Mouse (Mus musculus): ENCODE measurements at regions not wholly inside any gene's neighbourhood (a gene's known extent, or its start where the extent isn't known, plus 50 kb on each side); places are given as distances from the start of the nearest gene placed in this dataset.
"Not testable (repeated sequence)": the region's sequence is repeated elsewhere in the genome, so short reads cannot be mapped to it uniquely, and the experiment has no call there.

DNA sequence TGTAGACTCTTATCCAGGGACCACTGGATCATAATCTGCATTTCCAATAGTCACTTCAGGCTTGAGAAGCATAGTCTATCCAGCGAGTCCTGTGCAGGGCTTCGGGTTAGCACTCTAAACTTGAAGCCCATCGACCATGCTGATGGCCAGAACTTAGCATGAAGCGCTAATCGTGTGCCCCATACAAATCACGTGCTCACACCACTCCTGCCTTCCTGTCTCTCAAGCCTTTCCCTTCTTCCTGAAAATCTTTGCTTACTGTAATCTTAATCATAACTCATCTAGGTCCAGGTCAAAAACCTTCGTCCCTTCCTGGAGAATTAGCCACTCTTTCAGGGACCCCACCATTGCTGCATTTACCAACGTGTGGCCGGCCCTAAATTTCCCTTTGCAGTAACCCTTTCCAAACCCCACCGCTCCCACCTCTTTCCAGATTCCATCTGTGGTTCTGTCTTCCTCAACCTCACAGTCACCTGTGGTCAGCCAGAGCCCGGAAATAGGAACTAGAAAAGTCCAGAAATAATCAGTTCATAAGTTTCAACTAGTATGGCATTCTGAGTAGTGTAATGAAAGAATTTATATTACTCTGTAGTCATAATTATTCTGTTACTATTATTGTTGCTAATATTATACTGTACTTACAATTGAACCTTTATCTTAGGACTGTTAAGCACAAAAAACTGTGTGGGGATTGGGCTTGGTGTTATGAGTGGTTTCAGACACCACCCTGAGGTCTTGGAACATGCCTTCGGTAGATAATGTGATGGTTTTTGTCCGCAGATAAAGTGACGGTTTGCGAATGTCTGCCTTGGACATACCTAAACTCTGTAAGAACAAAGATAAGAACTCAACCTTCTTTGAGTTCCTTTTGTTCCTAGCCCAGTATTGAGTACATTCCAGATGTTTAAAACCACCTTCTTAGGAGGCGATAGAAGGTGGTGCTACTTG is 57.3 kb upstream of the Slc1a3 start:
- no peak for DNase-seq (ENCODE audit: low spot score)

DNA sequence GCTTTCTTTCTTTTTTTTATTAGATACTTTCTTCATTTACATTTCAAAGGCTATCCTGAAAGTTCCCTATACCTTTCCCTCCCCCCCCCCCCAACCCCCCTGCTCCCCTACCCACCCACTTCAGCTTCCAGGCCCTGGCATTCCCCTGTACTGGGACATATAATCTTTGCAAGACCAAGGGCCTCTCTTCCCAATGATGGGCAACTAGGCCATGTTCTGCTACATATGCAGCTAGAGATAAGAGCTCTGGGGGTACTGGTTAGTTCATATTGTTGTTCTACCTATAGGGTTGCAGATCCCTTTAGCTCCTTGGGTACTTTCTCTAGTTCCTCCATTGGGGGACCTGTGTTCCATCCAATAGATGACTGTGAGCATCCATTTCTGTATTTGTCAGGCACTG is 55.6 kb upstream of the Slc1a3 start:
- not testable (repeated sequence) for DNase-seq (ENCODE audit: low spot score)

DNA sequence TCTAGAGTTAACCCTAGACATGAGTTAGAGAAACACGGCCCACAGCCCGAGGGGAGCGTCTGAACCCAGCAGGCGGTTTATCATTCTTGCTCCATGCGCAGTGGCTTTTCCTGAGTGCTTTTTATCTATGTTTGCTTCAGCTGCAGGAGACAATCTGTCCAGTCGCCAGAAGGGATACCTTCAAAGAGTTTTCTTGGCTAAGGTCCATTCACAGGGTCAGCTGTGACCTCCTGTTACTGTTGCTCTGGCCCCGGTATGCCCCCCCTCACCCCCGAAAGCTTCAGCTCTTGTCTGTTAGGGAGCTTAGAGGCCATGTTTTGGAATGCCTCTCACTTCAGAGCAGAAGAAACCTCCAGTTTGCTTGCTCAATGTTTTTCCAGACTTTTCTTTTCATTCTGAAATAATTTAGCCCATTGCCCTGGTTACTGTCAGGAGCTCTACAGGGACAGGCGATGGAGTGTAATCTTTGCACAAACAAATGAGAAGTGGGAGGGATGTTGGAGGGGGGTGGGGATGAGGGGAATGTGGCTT is 51.2 kb upstream of the Slc1a3 start:
- no peak for DNase-seq (ENCODE audit: low spot score)

DNA sequence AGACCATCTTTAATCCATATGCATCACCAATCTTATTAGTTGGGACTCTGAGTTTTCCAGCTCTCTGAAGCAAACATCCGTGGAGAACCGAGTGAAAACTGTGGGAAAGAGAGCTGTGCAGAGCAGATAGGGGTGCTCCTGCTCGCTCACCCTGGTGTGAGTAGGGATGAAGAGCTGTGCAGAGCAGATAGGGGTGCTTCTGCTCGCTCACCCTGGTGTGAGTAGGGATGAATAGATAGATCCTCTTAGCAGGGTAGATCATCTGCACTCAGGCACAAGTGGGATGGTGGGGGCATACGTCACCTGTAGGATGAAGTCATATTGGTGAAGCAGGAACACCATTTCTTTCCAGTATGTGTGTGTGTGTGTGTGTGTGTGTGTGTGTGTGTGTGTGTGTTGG is 50.6 kb upstream of the Slc1a3 start:
- no peak for DNase-seq (ENCODE audit: low spot score)
